Mouse (Mus musculus) stomach, embryonic 16.5 days (tissue): ENCODE results near the gene Ttc32. TPM values are rescaled to one million over a fixed set of nuclear protein-coding genes. Genes with fewer than 3 reads are reported as not detected.

Experiments
- ATAC-seq: fragments of 200-750 bp; cut with Nextera tagmentation; 2 replicates; pipeline ENCODE4 v1.8.0; 2017; ENCODE audit warnings: moderate number of reproducible peaks, moderate TSS enrichment; ENCODE audit not compliant: insufficient read depth, low FRiP score
- H3K27ac ChIP-seq: fragments of 300-500 bp; sonication (generic); 2 replicates; pipeline ENCODE4 v1.5.1; 2014; ENCODE audit warnings: low read length
- H3K27me3 ChIP-seq: fragments of 300-500 bp; sonication (generic); 2 replicates; pipeline ENCODE4 v1.6.1; 2014; ENCODE audit warnings: low read length, control low read depth, mixed read lengths; ENCODE audit not compliant: control insufficient read depth, insufficient read depth
- H3K36me3 ChIP-seq: fragments of 300-500 bp; sonication (generic); 2 replicates; pipeline ENCODE4 v1.6.1; 2014; ENCODE audit warnings: low read length; ENCODE audit not compliant: control insufficient read depth, insufficient read depth
- H3K4me1 ChIP-seq: fragments of 300-500 bp; sonication (generic); 2 replicates; pipeline ENCODE4 v1.6.1; 2014; ENCODE audit warnings: low read length, control low read depth, mixed read lengths; ENCODE audit not compliant: control insufficient read depth, insufficient read depth
- H3K4me2 ChIP-seq: fragments of 300-500 bp; sonication (generic); 2 replicates; pipeline ENCODE4 v1.6.1; 2014; ENCODE audit warnings: low read depth, low read length, mixed read lengths
- H3K4me3 ChIP-seq: fragments of 300-500 bp; sonication (generic); replicated peaks from 2 replicates; pipeline ENCODE4 v1.5.1; 2014; ENCODE audit warnings: mild to moderate bottlenecking, low read length
- H3K9ac ChIP-seq: fragments of 300-500 bp; sonication (generic); 2 replicates; pipeline ENCODE4 v1.6.1; 2014; ENCODE audit warnings: low read length
- H3K9me3 ChIP-seq: fragments of 300-500 bp; sonication (generic); replicated peaks from 2 replicates; pipeline ENCODE4 v1.6.1; 2016; ENCODE audit warnings: low read length, control low read depth; ENCODE audit not compliant: control insufficient read depth
- WGBS: fragments of 180-500 bp; shearing (Covaris S2); extraction: QIAGEN DNeasy Blood & Tissue Kit; methylation state at CpG from one replicate; pipeline ENCODE4 v1.1.7; 2014; 5-methylcytosine and 5-hydroxymethylcytosine counted together
- polyA plus RNA-seq: library from polyadenylated mRNA; unstranded; fragments of >200 nt; fragmentation: Nextera tagmentation; extraction: Ambion mirVana; gene quantifications from 2 replicates; pipeline ENCODE4 v1.2.1, GENCODE M21; 2015

Ttc32 gene
- polyA plus RNA-seq, 1 experiment from 2014 or later = 21.3 TPM

DNA sequence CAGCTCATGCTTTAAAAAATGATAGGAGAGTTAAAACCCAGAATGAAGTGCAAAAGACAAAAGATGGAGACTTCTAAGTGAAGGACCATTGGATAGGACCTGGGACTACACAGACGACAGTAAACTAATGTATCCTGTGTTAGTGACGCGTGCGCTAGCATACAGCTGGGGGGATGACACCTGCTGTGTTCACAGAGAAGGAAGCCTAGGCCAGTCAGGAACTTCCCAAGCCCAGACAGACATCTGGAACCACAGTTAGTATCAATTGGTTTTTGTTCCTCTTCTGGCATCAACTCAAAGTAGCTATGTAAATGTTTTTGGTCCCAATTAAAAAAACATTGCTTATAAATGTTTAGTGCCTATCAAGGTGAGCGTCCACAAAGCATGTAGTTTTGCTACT, 10.4 kb downstream of the Ttc32 start:
- Histone ChIP-seq H3K9me3 (no peaks in the 10 kb centered on the region), H3K36me3 (no peaks in the 10 kb centered on the region), H3K27me3 (no peaks in the 10 kb centered on the region), H3K4me1 (no peaks in the 10 kb centered on the region), H3K4me3 (no peak overlapping the region), H3K4me2 (no peak overlapping the region), H3K27ac (no peak overlapping the region), H3K9ac (no peak overlapping the region)
- no peak for ATAC-seq
- WGBS = 84% methylated on average over 5 of the region's 5 CpGs

DNA sequence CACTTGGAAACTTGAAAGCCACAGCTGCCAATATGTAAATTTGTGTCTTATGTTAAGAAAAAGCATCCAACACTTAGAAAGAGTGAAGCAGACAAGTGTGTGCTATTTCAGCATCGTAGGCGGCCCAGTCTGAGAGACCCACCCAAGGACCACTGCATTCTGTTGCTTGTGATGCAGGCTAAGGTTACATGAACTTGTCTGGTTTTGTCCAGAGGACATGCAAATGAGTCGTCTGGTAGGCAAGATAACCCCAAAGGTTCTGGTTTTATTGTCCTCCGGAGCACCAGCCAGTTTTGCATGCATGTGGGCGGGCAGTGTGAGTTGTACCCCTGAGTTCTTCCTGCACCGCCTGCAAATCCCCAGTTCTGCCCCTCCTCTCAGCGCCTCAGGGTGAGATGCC, 10.9 kb downstream of the Ttc32 start:
- no peaks in the 10 kb centered on the region for H3K27me3 ChIP-seq
- H3K4me3 ChIP-seq = no peak overlapping the region
- WGBS = 76% methylated on average over 7 of the region's 7 CpGs
- H3K27ac ChIP-seq = no peak overlapping the region
- H3K9me3 ChIP-seq = no peaks in the 10 kb centered on the region
- no peak overlapping the region; the same call in 1 of the 2 replicates for H3K9ac ChIP-seq
- no peaks in the 10 kb centered on the region for H3K4me1 ChIP-seq
- no peak overlapping the region for H3K4me2 ChIP-seq
- H3K36me3 ChIP-seq = no peaks in the 10 kb centered on the region
- ATAC-seq = no peak

DNA sequence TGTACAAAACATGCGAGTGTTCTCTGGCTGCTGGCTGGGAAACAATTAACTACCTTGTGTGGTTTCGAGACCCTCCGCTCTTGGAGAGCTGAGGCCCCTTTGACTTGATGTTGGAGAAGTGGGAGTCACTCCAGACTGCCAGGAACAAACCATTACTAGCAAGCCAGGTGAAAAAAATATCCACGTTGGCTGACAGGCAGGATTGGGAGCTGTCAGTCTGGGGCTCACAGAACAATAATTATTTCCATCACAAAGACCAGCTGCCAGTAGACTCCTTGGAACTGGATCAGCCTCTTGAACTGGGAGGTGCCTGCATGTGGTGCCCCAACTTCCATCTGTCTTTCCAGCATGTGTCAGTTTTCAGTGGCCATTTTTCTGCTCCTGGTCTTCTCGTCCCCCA, 12.5 kb downstream of the Ttc32 start:
- 77% methylated on average over 5 of the region's 5 CpGs for WGBS
- Histone ChIP-seq H3K36me3 (no peaks in the 10 kb centered on the region), H3K27ac (no peak overlapping the region), H3K9ac (no peak overlapping the region), H3K27me3 (no peaks in the 10 kb centered on the region), H3K4me3 (no peak overlapping the region), H3K4me1 (no peaks in the 10 kb centered on the region), H3K9me3 (no peaks in the 10 kb centered on the region), H3K4me2 (no peak overlapping the region)
- ATAC-seq = no peak

DNA sequence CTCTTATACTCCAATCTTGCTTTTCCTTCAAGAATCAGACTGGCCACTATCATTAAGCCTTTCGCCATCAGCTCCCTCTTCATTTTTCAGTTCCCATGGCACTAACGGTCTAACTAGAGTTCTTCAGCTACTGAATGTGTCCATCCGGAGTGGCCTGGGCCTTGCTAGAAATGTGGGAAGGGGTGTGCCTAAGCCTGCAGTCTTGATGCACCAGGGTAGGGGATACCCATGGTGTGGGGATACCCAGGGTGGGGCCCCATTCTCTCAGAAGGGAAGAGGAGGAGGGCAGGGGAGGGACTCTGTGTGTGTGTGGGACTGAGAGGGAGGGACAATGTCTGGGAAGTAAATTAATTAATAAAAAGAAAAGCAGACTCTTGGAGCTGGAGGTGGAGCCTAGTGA, 13.0 kb downstream of the Ttc32 start:
- 81% methylated on average over 3 of the region's 3 CpGs for WGBS
- H3K4me2 ChIP-seq = no peak overlapping the region
- H3K36me3 ChIP-seq = no peaks in the 10 kb centered on the region
- ATAC-seq = no peak; the same call in 1 of the 2 replicates
- H3K4me3 ChIP-seq = no peak overlapping the region
- H3K4me1 ChIP-seq = no peaks in the 10 kb centered on the region
- H3K27me3 ChIP-seq = no peaks in the 10 kb centered on the region
- H3K9ac ChIP-seq = no peak overlapping the region
- H3K9me3 ChIP-seq = no peaks in the 10 kb centered on the region
- H3K27ac ChIP-seq = no peak overlapping the region

DNA sequence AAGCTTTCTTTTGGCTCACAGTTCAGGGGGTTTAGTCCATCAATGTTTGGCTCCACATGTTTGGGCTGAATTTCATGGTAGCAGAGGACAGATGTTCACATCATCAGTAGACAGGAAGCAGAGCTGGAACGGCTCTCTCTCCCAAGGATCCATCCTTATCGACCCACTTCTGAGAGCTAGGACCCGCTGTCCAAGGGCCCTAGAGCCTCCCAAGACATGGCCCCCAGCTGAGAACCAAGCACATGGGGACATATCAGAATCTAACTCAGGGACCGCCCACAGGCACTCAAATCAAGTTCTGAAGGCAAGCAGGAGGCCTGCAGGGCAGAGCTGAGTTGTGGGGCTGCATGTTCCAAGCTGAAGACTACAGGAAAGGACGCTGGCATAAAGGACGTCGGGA, 14.9 kb downstream of the Ttc32 start:
- no peaks in the 10 kb centered on the region for H3K9me3 ChIP-seq
- ATAC-seq = no peak
- 97% methylated on average over 7 of the region's 7 CpGs for WGBS
- H3K9ac ChIP-seq = no peak overlapping the region
- H3K4me2 ChIP-seq = no peak overlapping the region
- H3K36me3 ChIP-seq = no peaks in the 10 kb centered on the region
- H3K4me3 ChIP-seq = no peak overlapping the region
- no peaks in the 10 kb centered on the region for H3K27me3 ChIP-seq
- no peaks in the 10 kb centered on the region for H3K4me1 ChIP-seq
- no peak overlapping the region for H3K27ac ChIP-seq

DNA sequence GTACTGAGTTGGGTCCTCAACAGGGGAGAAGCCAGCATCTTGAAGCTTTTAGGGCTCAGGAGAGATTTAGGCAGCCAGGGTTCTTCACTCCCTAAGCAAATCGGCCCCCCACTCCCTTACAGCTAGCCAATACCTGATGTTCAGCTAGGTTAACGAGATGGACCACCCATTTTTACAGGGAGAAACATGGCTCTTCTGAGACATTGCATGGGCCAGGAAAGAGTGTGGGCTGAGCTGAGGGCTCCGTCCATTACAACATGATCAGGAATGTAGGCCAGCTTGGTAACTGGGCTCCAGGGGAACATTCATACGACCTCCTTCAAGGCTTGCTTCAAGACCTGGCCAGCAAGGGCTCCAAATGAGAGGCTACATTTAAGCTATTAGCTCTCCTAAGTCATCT, 16.9 kb downstream of the Ttc32 start:
- Histone ChIP-seq H3K9ac (no peak overlapping the region), H3K4me3 (no peak overlapping the region), H3K36me3 (no peaks in the 10 kb centered on the region), H3K4me1 (no peaks in the 10 kb centered on the region), H3K4me2 (no peak overlapping the region), H3K27me3 (no peaks in the 10 kb centered on the region), H3K27ac (no peak overlapping the region), H3K9me3 (no peaks in the 10 kb centered on the region)
- no peak for ATAC-seq
- WGBS = 75% methylated on average over 4 of the region's 4 CpGs

DNA sequence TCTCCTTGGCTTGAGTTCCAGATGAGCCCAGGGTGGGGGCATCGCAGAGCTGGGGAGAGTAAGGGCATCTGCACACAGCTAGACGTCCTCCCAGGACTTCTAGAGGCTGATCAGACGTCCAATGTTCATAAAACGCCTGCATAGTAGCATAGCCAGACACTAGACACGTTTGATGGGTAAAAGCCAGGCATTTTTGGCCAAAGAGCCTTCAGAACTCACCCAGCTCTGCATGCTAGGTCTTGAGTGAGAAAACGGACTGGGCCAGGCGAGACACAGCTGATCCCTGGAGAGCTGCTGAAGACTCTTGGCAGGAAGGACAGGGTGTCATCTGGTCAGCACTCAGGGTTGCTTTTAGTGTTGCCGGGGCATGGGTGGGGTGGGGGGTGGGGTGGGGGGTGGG, 18.3 kb downstream of the Ttc32 start:
- Histone ChIP-seq H3K9ac (no peak overlapping the region), H3K9me3 (no peaks in the 10 kb centered on the region), H3K4me1 (no peaks in the 10 kb centered on the region), H3K4me2 (no peak overlapping the region), H3K27me3 (no peaks in the 10 kb centered on the region), H3K4me3 (no peak overlapping the region), H3K27ac (no peak overlapping the region), H3K36me3 (no peaks in the 10 kb centered on the region)
- no peak for ATAC-seq
- WGBS = 67% methylated on average over 8 of the region's 8 CpGs

DNA sequence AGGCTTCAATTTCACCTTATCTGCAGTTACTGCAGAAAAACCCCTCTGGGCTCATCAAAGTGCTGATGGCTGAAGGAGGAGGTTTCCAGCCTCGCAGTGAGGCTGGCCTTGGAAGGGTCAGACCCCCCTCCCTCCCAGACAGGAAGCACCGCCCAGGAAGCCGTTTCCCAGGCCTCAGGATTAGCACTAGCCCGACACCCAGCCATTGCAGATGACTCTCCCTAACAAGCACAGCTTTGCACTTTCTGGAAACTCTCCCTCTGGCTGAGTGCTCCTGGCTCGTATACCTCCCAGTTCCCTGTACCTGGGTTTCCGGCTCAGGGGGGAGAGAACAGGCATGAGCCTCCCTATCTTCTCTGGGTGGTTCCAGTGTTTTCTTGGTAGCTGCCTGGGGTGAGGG, 21.0 kb downstream of the Ttc32 start:
- Histone ChIP-seq H3K27me3 (no peaks in the 10 kb centered on the region), H3K4me3 (no peak overlapping the region), H3K27ac (no peak overlapping the region), H3K4me1 (no peaks in the 10 kb centered on the region), H3K36me3 (no peaks in the 10 kb centered on the region), H3K9me3 (no peaks in the 10 kb centered on the region), H3K9ac (no peak overlapping the region), H3K4me2 (no peak overlapping the region)
- no peak for ATAC-seq
- 32% methylated on average over 6 of the region's 6 CpGs for WGBS

DNA sequence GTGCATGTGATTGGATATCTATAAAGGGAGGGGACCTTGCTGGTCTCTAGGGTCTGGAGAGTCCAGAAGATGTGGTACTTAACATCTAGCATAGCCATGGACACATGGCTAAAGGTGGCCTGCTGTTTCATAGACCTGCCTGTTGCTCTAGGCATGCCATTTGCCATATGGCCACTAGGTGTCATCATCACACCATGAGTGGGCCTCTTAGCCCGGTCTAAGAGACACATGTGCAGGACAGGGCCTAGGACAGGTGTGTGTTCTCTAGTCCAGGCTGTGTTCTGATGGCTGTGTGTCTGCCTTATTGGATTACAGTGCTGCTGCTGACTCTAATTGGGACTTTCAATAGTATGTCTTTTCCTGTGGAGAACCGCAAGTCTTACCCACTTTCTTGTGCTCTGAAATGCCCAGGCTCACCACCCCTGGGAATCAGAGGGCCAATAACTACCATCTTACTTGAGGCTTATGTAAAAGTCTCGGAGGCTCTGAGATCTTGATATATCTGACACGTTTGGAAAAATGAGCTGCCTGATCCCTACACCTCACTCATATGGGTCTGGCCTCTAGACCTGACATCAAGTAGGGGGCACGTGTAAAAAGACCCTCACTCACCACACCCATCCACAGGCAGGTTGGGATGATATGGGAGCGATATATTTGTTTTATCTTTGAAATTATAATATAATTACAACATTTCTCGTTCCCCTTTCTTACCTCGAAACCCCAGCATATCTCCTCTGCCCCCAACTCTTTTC, 22.5 kb downstream of the Ttc32 start:
- ATAC-seq = peak; percentile 84
- Histone ChIP-seq H3K27ac (no peak overlapping the region), H3K4me2 (no peak overlapping the region), H3K27me3 (no peaks in the 10 kb centered on the region), H3K9ac (no peak overlapping the region), H3K9me3 (no peaks in the 10 kb centered on the region), H3K36me3 (no peaks in the 10 kb centered on the region), H3K4me3 (no peak overlapping the region), H3K4me1 (no peaks in the 10 kb centered on the region)
- 55% methylated on average over 8 of the region's 8 CpGs for WGBS
